Mouse (Mus musculus) spleen, adult 2 months (tissue): Measurements from ENCODE around the gene 2610002M06Rik.

Experiments used
- CTCF ChIP-seq: fragments of 200-500 bp; IDR thresholded peaks from 2 replicates; pipeline ENCODE4 v1.5.1; 2011; ENCODE audit warnings: mild to moderate bottlenecking, inconsistent platforms; ENCODE audit not compliant: insufficient read depth, insufficient read length, insufficient replicate concordance; ENCODE audit errors: extremely low read depth
- POLR2A ChIP-seq: fragments of 200-500 bp; IDR thresholded peaks from 2 replicates; pipeline ENCODE4 v1.6.1; 2011; ENCODE audit warnings: low read depth, low read length, inconsistent platforms

DNA sequence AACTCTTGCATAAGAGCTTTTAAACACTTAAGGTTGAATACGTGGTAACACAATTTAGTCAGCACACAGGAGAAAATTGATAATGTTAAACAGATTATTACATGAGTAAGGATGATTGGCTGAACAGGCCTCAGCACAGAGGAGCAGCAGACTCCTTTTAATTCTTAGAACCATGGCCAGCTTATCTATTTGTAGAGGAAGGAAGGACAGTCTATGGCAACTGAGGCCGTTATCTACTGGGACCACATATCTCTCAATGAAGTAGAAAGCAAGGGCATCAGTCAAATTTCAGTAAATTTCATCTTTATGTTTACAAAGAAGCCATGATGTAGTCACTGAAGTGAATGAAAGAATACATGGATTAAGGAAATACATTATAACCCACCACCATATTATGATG lies 19.2 kb downstream of the 2610002M06Rik start:
- no peak for TF ChIP-seq POLR2A
- TF ChIP-seq CTCF: no peak
